Mouse (Mus musculus): ENCODE data around the gene Sbk1. TPM values are rescaled to one million over a fixed set of nuclear protein-coding genes. Genes with fewer than 3 reads are reported as not detected.
"Not testable (repeated sequence)": the region's sequence is repeated elsewhere in the genome, so short reads cannot be mapped to it uniquely, and the experiment has no call there.

Gene Sbk1
- polyA plus RNA-seq, 1 experiment from 2014 or later, result 7.1 TPM

GRCm38 (mm10) chr7:126274626-126275025 is 2.2 kb downstream of the Sbk1 start:
- 21% methylated on average over 4 of the region's 4 CpGs for WGBS
- H3K4me3 ChIP-seq (ENCODE audit: low read length), result 0 out of 2 replicates have a peak overlapping the region, but pooled peaks have one; percentile 87
- H3K9me3 ChIP-seq (ENCODE audit: control insufficient read depth, low read length), result no peaks in the 10 kb centered on the region
- no peak overlapping the region for H3K27ac ChIP-seq (ENCODE audit: low read length)
- peak overlapping the region; percentile 98 for H3K4me2 ChIP-seq (ENCODE audit: low read depth, low read length)
- H3K36me3 ChIP-seq (ENCODE audit: control insufficient read depth, insufficient read depth, low read length), result no peaks in the 10 kb centered on the region
- H3K27me3 ChIP-seq (replicated peaks; ENCODE audit: control insufficient read depth, insufficient read depth, low read length), result no peaks in the 10 kb centered on the region
- peaks cover 17% of the 10 kb centered on the region for H3K4me1 ChIP-seq (ENCODE audit: control insufficient read depth, insufficient read depth, low read length)
- no peak for ATAC-seq
- no peak overlapping the region for H3K9ac ChIP-seq (ENCODE audit: low read depth, low read length)

DNA sequence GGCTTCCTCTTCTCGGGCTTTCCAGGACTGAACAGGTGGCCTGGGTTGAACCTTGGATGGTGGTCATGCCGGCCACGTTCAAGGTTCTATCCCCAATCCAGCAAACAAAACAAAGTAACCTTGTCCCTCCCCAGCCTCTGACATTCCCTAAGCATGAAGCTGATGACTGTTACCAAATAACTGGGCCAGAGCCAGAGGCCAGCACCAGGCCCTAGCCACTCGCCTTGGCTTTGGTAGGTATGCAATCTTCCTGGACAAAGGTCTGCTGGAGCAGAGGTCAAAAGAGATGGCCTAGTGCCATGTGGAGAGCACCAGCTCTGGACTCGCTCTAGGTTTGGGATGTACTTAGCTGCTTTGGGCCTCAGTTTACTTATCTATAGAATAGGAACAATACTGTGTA is 3.3 kb downstream of the Sbk1 start:
- H3K9me3 ChIP-seq (ENCODE audit: control insufficient read depth, low read length), result no peaks in the 10 kb centered on the region
- WGBS, result 73% methylated on average over 5 of the region's 5 CpGs
- H3K4me2 ChIP-seq (ENCODE audit: low read depth, low read length), result no peak overlapping the region
- no peak overlapping the region for H3K4me3 ChIP-seq (ENCODE audit: low read length)
- no peak for ATAC-seq
- no peak overlapping the region for H3K27ac ChIP-seq (ENCODE audit: low read length)
- no peaks in the 10 kb centered on the region for H3K36me3 ChIP-seq (ENCODE audit: control insufficient read depth, insufficient read depth, low read length)
- H3K27me3 ChIP-seq (replicated peaks; ENCODE audit: control insufficient read depth, insufficient read depth, low read length), result no peaks in the 10 kb centered on the region
- peaks cover 17% of the 10 kb centered on the region for H3K4me1 ChIP-seq (ENCODE audit: control insufficient read depth, insufficient read depth, low read length)
- no peak overlapping the region for H3K9ac ChIP-seq (ENCODE audit: low read depth, low read length)

DNA sequence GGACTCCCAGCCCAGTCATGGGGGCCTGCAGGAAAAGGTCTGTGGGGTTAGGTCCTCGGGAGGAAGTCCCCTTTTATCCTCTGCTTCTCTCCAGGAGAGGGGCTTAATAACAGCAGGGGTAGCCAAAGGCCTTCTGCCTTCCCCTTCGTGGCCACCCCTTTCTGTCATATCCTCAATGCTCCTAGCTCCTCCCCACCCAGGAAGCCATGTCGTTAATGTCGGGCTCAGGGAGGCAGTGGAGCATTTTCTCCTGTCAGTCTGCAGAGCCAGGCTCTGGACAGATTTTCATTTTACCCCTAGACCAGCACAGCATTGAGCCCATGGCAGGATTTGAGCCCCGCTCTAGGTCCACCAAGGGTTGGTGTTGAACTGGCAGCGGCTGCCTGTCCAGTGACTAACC is 3.9 kb downstream of the Sbk1 start:
- no peak overlapping the region for H3K4me2 ChIP-seq (ENCODE audit: low read depth, low read length)
- no peaks in the 10 kb centered on the region for H3K27me3 ChIP-seq (replicated peaks; ENCODE audit: control insufficient read depth, insufficient read depth, low read length)
- H3K4me3 ChIP-seq (ENCODE audit: low read length), result no peak overlapping the region
- no peaks in the 10 kb centered on the region for H3K36me3 ChIP-seq (ENCODE audit: control insufficient read depth, insufficient read depth, low read length)
- peaks cover 15% of the 10 kb centered on the region for H3K4me1 ChIP-seq (ENCODE audit: control insufficient read depth, insufficient read depth, low read length)
- no peak overlapping the region for H3K27ac ChIP-seq (ENCODE audit: low read length)
- no peak overlapping the region for H3K9ac ChIP-seq (ENCODE audit: low read depth, low read length)
- no peaks in the 10 kb centered on the region for H3K9me3 ChIP-seq (ENCODE audit: control insufficient read depth, low read length)
- ATAC-seq, result no peak
- 54% methylated on average over 6 of the region's 6 CpGs for WGBS

DNA sequence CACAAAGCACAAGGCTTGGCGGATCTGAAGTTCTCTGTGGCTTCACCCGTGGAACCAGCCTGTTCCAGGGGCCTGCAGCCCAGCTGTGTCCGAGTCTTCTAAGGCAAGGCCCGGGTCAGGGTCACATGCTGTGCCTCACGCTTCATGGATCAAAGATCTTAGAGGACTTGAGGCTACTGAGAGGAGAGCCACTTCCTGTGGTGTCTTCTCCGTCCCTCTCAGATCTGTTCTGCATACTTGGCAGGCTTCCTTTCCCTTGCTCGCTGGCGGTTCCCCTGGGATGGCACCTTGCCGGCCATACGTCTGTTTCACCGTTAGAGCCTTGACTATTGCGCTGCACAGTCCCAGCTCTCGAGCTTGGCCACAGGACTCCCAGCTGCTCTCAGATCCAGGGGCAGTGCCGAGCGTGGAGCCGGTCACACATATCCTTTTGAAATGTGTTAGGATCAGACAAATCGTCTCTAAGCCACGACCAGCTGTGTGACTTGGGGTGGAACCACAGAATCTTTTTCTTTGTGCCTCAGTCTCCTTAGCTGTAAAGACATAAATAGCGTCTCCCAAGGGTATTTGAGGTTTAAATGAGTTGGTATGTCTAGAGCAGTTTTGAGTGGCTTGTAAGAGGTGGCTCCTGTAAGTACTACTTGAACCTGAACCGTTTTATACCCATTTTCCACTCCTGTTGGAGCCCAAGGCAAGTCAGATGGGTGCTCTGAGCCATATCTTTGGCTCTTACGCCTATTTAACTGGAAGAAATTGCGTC is 5.3 kb downstream of the Sbk1 start:
- ATAC-seq, result no peak
- Histone ChIP-seq H3K9me3 (ENCODE audit: control insufficient read depth, low read length) (no peaks in the 10 kb centered on the region), H3K4me2 (ENCODE audit: low read depth, low read length) (no peak overlapping the region), H3K36me3 (ENCODE audit: control insufficient read depth, insufficient read depth, low read length) (no peaks in the 10 kb centered on the region), H3K9ac (ENCODE audit: low read depth, low read length) (peak overlapping the region; percentile 2; the same call in 1 of the 2 replicates), H3K27me3 (replicated peaks; ENCODE audit: control insufficient read depth, insufficient read depth, low read length) (no peaks in the 10 kb centered on the region), H3K27ac (ENCODE audit: low read length) (no peak overlapping the region), H3K4me3 (ENCODE audit: low read length) (no peak overlapping the region), H3K4me1 (ENCODE audit: control insufficient read depth, insufficient read depth, low read length) (peaks cover 14% of the 10 kb centered on the region)
- WGBS, result 72% methylated on average over 22 of the region's 22 CpGs

DNA sequence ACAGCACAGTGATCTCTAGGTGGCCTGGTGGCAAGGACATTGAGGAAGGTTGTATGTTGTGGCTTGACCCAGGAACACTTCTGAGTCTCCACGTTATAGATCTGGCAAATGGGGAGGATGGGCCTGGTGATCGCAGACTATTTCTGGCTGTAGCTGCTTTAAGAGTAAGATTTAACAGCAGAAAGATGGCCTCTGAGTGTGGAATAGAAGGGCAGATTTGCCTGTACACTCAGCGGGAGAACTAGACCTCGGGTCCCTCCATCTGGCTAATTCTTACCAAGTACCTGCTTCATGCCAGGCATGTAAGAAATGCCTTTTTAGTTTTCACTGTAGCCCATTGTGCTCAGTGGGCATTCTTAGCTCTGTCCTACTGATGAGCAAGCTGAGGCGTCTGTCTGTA is 6.4 kb downstream of the Sbk1 start:
- no peak overlapping the region for H3K9ac ChIP-seq (ENCODE audit: low read depth, low read length)
- no peak for ATAC-seq
- peaks cover 11% of the 10 kb centered on the region for H3K4me1 ChIP-seq (ENCODE audit: control insufficient read depth, insufficient read depth, low read length)
- H3K27ac ChIP-seq (ENCODE audit: low read length), result no peak overlapping the region
- H3K9me3 ChIP-seq (ENCODE audit: control insufficient read depth, low read length), result no peaks in the 10 kb centered on the region
- H3K4me2 ChIP-seq (ENCODE audit: low read depth, low read length), result no peak overlapping the region
- no peaks in the 10 kb centered on the region for H3K36me3 ChIP-seq (ENCODE audit: control insufficient read depth, insufficient read depth, low read length)
- WGBS, result 87% methylated on average over 5 of the region's 5 CpGs
- no peak overlapping the region for H3K4me3 ChIP-seq (ENCODE audit: low read length)
- H3K27me3 ChIP-seq (replicated peaks; ENCODE audit: control insufficient read depth, insufficient read depth, low read length), result no peaks in the 10 kb centered on the region

DNA sequence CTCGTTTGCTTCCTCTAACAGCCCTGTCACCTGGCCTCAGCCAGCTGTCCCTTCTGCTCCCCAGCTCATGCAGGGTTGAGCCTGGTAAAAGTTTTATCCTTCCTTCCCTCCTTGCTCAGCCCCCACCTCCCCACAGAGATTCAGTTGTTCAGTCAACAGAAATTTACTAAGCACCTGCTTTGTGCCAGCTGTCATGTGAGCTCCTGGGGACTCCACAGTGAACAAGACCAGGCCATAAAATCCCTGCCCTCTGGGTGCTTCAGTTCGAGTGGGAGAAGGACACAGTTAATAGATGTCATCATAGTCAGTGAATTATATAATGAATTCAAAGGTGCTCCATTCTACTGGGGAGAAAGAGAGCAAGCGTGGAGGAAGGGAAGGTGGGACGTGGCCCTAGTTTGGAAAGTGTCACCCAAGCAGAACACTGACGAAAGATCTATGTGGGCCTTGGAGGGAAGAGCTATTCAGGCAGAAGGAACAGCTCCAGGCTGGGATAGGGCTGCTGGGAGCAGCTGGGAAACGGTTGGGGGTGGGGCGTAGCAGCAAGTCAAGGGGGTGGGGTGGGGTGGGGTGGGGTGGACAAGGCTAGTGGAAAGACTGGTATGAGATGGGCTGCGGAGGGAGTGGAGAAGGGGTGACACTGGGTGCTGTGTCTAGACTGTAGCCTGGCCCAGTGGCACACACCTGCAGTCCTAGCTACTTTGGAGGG is 7.5 kb downstream of the Sbk1 start:
- Histone ChIP-seq H3K9me3 (ENCODE audit: control insufficient read depth, low read length) (no peaks in the 10 kb centered on the region), H3K4me2 (ENCODE audit: low read depth, low read length) (no peak overlapping the region), H3K4me3 (ENCODE audit: low read length) (no peak overlapping the region), H3K27me3 (replicated peaks; ENCODE audit: control insufficient read depth, insufficient read depth, low read length) (no peaks in the 10 kb centered on the region), H3K36me3 (ENCODE audit: control insufficient read depth, insufficient read depth, low read length) (no peaks in the 10 kb centered on the region), H3K27ac (ENCODE audit: low read length) (no peak overlapping the region), H3K4me1 (ENCODE audit: control insufficient read depth, insufficient read depth, low read length) (peaks cover 5% of the 10 kb centered on the region), H3K9ac (ENCODE audit: low read depth, low read length) (no peak overlapping the region)
- ATAC-seq, result no peak
- WGBS, result 76% methylated on average over 8 of the region's 8 CpGs

- H3K27ac ChIP-seq (ENCODE audit: low read length), result no peak overlapping the region
- H3K9ac ChIP-seq (ENCODE audit: low read depth, low read length), result no peak overlapping the region
- WGBS, result 63% methylated on average over 6 of the region's 6 CpGs
- H3K9me3 ChIP-seq (ENCODE audit: control insufficient read depth, low read length), result no peaks in the 10 kb centered on the region
- no peaks in the 10 kb centered on the region for H3K36me3 ChIP-seq (ENCODE audit: control insufficient read depth, insufficient read depth, low read length)
- no peak for ATAC-seq
- H3K4me1 ChIP-seq (ENCODE audit: control insufficient read depth, insufficient read depth, low read length), result peaks cover 12% of the 10 kb centered on the region
- no peak overlapping the region for H3K4me3 ChIP-seq (ENCODE audit: low read length)
- H3K27me3 ChIP-seq (replicated peaks; ENCODE audit: control insufficient read depth, insufficient read depth, low read length), result no peaks in the 10 kb centered on the region
- no peak overlapping the region for H3K4me2 ChIP-seq (ENCODE audit: low read depth, low read length)
Observed at GRCm38 (mm10) chr7:126280696-126281095, 8.3 kb downstream of the Sbk1 start.

DNA sequence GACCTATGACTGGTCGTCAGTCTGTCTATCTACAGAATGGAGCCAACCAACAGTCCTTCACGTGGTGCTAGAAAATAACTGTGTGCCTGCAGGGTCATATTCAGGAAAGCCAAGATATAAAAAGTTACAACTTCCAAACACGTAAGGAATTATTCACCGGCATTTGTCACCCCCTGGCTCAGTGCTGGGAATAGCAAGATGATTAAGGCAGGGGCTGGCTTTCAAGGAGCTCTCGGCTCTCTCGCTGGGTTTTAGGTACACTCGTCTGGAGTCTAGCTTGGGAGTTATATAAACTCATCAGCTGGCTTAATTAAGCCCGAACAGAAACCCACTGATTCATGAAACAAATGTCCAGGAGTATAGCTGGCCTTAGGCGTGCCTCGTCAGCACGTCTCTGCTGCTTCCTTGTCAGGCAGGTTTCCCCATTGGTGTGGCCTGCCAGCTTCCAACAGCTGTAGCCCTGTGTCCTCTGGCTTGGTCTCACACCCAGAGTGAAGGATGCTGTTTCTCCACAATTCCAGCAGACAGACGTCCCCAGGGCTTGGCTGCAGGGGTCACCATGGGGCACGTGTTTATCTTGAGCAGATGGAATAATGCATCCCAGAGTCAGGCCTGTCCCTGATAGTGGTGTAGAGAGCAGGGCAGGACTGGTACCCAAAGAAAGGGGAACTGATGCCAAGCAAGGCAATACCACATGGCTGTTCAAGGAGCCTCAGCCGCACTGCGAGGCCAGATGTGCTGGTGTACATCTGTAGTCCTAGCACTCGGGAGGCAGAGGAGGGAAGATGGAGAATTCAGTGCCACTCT is 9.7 kb downstream of the Sbk1 start:
- Histone ChIP-seq H3K4me2 (ENCODE audit: low read depth, low read length) (no peak overlapping the region), H3K27ac (ENCODE audit: low read length) (no peak overlapping the region), H3K9me3 (ENCODE audit: control insufficient read depth, low read length) (no peaks in the 10 kb centered on the region), H3K4me3 (ENCODE audit: low read length) (no peak overlapping the region), H3K27me3 (replicated peaks; ENCODE audit: control insufficient read depth, insufficient read depth, low read length) (no peaks in the 10 kb centered on the region), H3K36me3 (ENCODE audit: control insufficient read depth, insufficient read depth, low read length) (no peaks in the 10 kb centered on the region), H3K4me1 (ENCODE audit: control insufficient read depth, insufficient read depth, low read length) (peaks cover 12% of the 10 kb centered on the region), H3K9ac (ENCODE audit: low read depth, low read length) (no peak overlapping the region)
- 78% methylated on average over 16 of the region's 16 CpGs for WGBS
- no peak for ATAC-seq

DNA sequence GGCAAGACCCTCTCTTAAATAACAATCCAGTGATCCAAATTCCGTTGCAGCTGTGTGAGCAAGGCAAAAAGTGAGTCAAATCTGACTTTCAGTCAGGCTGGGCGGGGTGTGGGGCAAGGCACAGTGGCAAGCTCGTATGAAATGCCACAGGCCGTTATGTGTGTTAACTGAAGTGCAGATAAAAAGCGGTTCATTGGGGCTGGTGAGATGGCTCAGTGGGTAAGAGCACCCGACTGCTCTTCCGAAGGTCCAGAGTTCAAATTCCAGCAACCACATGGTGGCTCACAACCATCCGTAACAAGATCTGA is 10.2 kb downstream of the Sbk1 start:
- H3K9me3 ChIP-seq (ENCODE audit: control insufficient read depth, low read length); ATAC-seq; H3K27me3 ChIP-seq (replicated peaks; ENCODE audit: control insufficient read depth, insufficient read depth, low read length); H3K9ac ChIP-seq (ENCODE audit: low read depth, low read length); H3K4me2 ChIP-seq (ENCODE audit: low read depth, low read length); H3K27ac ChIP-seq (ENCODE audit: low read length); H3K4me3 ChIP-seq (ENCODE audit: low read length); H3K36me3 ChIP-seq (ENCODE audit: control insufficient read depth, insufficient read depth, low read length): not testable (repeated sequence)
- H3K4me1 ChIP-seq (ENCODE audit: control insufficient read depth, insufficient read depth, low read length), result peaks cover 12% of the 10 kb centered on the region
- 74% methylated on average over 7 of the region's 8 CpGs for WGBS

All from intestine, embryonic 16.5 days (tissue).